Mouse (Mus musculus): Measurements from ENCODE around the gene Anapc15-ps. TPM values are rescaled to one million over a fixed set of nuclear protein-coding genes. Genes with fewer than 3 reads are reported as not detected.

The Anapc15-ps gene
- polyA plus RNA-seq, 1 experiment from 2014 or later, result not detected

DNA sequence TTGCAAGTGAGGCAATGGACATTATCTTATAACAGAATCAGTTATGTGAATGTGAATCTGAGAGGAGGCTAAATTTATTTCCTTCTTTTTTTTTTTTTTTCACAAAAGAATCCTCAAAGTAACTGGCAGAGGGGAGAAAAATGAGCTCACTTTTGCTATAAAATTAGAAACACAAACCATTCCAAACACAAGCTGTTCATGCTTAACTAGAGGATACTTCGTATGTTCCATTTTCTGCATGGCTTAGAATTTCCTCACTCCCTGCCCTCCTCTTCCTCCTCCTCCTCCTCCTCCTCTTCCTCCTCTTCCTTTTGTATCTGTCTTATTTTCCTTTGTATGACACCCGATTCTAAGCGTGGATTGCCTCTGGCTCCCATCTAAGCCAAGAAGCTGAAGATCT is 32.5 kb upstream of the Anapc15-ps start:
- WGBS, result 81% methylated on average over 3 of the region's 3 CpGs

GRCm38 (mm10) chr10:95704847-95705246 is 31.6 kb upstream of the Anapc15-ps start:
- no peak overlapping the region for H3K27ac ChIP-seq (replicated peaks)
- no peak for DNase-seq (ENCODE audit: low spot score)
- peaks cover 29% of the 10 kb centered on the region for H3K4me1 ChIP-seq
- H3K27me3 ChIP-seq (replicated peaks; ENCODE audit: low read depth, poor library complexity, severe bottlenecking), result no peaks in the 10 kb centered on the region
- no peak overlapping the region for H3K4me3 ChIP-seq
- H3K9me3 ChIP-seq, result no peaks in the 10 kb centered on the region
- no peaks in the 10 kb centered on the region for H3K36me3 ChIP-seq (replicated peaks)
- WGBS, result 93% methylated on average over 6 of the region's 6 CpGs

More for the DNA sequence above, 32.5 kb upstream of the Anapc15-ps start:
- DNase-seq (ENCODE audit: low spot score), result no peak
- Histone ChIP-seq H3K27me3 (replicated peaks; ENCODE audit: low read depth, poor library complexity, severe bottlenecking) (no peaks in the 10 kb centered on the region), H3K27ac (replicated peaks) (no peak overlapping the region), H3K9me3 (no peaks in the 10 kb centered on the region), H3K4me3 (no peak overlapping the region), H3K36me3 (replicated peaks) (no peaks in the 10 kb centered on the region), H3K4me1 (peaks cover 32% of the 10 kb centered on the region)

- Histone ChIP-seq H3K4me1 (peaks cover 22% of the 10 kb centered on the region), H3K27me3 (replicated peaks; ENCODE audit: low read depth, poor library complexity, severe bottlenecking) (no peaks in the 10 kb centered on the region), H3K27ac (replicated peaks) (no peak overlapping the region), H3K36me3 (replicated peaks) (no peaks in the 10 kb centered on the region), H3K9me3 (no peaks in the 10 kb centered on the region), H3K4me3 (no peak overlapping the region)
- WGBS, result 91% methylated on average over 5 of the region's 5 CpGs
- DNase-seq (ENCODE audit: low spot score), result no peak
Measured at GRCm38 (mm10) chr10:95703730-95704129, 30.5 kb upstream of the Anapc15-ps start.

DNA sequence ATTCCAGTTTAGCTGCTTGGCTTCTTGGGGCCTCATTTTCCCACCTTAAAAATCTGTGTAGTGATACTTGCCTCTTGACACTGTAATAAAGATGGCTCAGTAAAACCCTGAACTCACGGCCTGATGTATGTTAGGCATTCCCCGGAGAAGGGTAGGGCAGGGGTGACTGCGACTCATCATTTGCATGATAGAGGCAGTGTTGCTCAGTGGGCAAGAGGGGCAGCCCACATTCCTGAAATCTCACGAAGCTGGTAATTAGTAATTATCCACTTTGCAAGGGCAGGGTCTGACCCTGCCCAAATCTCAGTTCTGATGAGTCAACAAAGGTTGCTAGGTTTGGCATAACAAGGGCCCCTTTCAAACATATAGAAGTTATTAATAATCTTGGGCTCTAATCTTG is 27.2 kb upstream of the Anapc15-ps start:
- no peak for DNase-seq (ENCODE audit: low spot score)
- Histone ChIP-seq H3K4me1 (peaks cover 17% of the 10 kb centered on the region; the same call in 1 of the 2 replicates), H3K27me3 (replicated peaks; ENCODE audit: low read depth, poor library complexity, severe bottlenecking) (no peaks in the 10 kb centered on the region), H3K36me3 (replicated peaks) (no peaks in the 10 kb centered on the region), H3K27ac (replicated peaks) (no peak overlapping the region), H3K4me3 (no peak overlapping the region), H3K9me3 (no peaks in the 10 kb centered on the region)
- 43% methylated on average over 4 of the region's 4 CpGs for WGBS

GRCm38 (mm10) chr10:95698920-95699714 is 25.9 kb upstream of the Anapc15-ps start:
- no peaks in the 10 kb centered on the region for H3K27me3 ChIP-seq (replicated peaks; ENCODE audit: low read depth, poor library complexity, severe bottlenecking)
- peaks cover 26% of the 10 kb centered on the region for H3K4me1 ChIP-seq
- no peak overlapping the region for H3K4me3 ChIP-seq
- 76% methylated on average over 8 of the region's 8 CpGs for WGBS
- no peaks in the 10 kb centered on the region for H3K9me3 ChIP-seq
- H3K36me3 ChIP-seq (replicated peaks), result no peaks in the 10 kb centered on the region
- DNase-seq (ENCODE audit: low spot score), result no peak
- H3K27ac ChIP-seq (replicated peaks), result no peak overlapping the region

- Histone ChIP-seq H3K4me3 (no peak overlapping the region), H3K27ac (replicated peaks) (no peak overlapping the region), H3K27me3 (replicated peaks; ENCODE audit: low read depth, poor library complexity, severe bottlenecking) (no peaks in the 10 kb centered on the region), H3K36me3 (replicated peaks) (no peaks in the 10 kb centered on the region), H3K4me1 (peaks cover 26% of the 10 kb centered on the region), H3K9me3 (no peaks in the 10 kb centered on the region)
- WGBS, result 33% methylated on average over 3 of the region's 3 CpGs
- DNase-seq (ENCODE audit: low spot score), result no peak
Measured at GRCm38 (mm10) chr10:95696253-95696641, 23.0 kb upstream of the Anapc15-ps start.

- WGBS, result 77% methylated on average over 18 of the region's 18 CpGs
- no peak for DNase-seq (ENCODE audit: low spot score)
- Histone ChIP-seq H3K36me3 (replicated peaks) (no peaks in the 10 kb centered on the region), H3K9me3 (no peaks in the 10 kb centered on the region), H3K27ac (replicated peaks) (no peak overlapping the region; the same call in 1 of the 2 replicates), H3K4me1 (peaks cover 26% of the 10 kb centered on the region), H3K4me3 (no peak overlapping the region), H3K27me3 (replicated peaks; ENCODE audit: low read depth, poor library complexity, severe bottlenecking) (no peaks in the 10 kb centered on the region)
Measured at GRCm38 (mm10) chr10:95695603-95696252, 22.5 kb upstream of the Anapc15-ps start.

GRCm38 (mm10) chr10:95694559-95695251 is 21.5 kb upstream of the Anapc15-ps start:
- Histone ChIP-seq H3K4me1 (peaks cover 20% of the 10 kb centered on the region), H3K4me3 (no peak overlapping the region), H3K9me3 (no peaks in the 10 kb centered on the region), H3K27me3 (replicated peaks; ENCODE audit: low read depth, poor library complexity, severe bottlenecking) (no peaks in the 10 kb centered on the region), H3K27ac (replicated peaks) (no peak overlapping the region), H3K36me3 (replicated peaks) (no peaks in the 10 kb centered on the region)
- 71% methylated on average over 12 of the region's 12 CpGs for WGBS
- no peak for DNase-seq (ENCODE audit: low spot score)

DNA sequence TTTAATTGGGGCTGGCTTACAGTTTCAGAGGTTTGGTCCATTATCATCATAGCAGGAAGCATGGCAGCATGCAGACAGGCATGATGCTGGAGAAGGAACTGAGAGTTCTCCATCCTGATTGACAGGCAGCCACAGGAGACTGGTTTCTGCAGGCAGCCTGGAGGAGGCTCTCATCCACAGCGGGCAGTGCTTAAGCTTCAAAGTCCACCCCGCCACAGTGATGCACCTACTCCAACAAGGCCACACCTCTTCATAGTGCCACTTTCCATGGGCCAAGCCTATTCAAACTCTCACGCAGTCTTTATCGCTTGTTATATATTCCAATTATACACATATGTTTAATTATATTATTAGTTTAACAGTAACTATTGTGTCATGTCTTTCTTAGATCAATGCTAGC is 18.1 kb upstream of the Anapc15-ps start:
- no peaks in the 10 kb centered on the region for H3K9me3 ChIP-seq
- H3K4me1 ChIP-seq, result peaks cover 16% of the 10 kb centered on the region
- H3K36me3 ChIP-seq (replicated peaks), result no peaks in the 10 kb centered on the region
- no peak overlapping the region for H3K4me3 ChIP-seq
- WGBS, result 92% methylated on average over 4 of the region's 4 CpGs
- H3K27me3 ChIP-seq (replicated peaks; ENCODE audit: low read depth, poor library complexity, severe bottlenecking), result no peaks in the 10 kb centered on the region
- H3K27ac ChIP-seq (replicated peaks), result no peak overlapping the region
- no peak for DNase-seq (ENCODE audit: low spot score)

GRCm38 (mm10) chr10:95689833-95690232 is 16.6 kb upstream of the Anapc15-ps start:
- 93% methylated on average over 1 of the region's 1 CpGs for WGBS
- H3K36me3 ChIP-seq (replicated peaks), result no peaks in the 10 kb centered on the region

DNA sequence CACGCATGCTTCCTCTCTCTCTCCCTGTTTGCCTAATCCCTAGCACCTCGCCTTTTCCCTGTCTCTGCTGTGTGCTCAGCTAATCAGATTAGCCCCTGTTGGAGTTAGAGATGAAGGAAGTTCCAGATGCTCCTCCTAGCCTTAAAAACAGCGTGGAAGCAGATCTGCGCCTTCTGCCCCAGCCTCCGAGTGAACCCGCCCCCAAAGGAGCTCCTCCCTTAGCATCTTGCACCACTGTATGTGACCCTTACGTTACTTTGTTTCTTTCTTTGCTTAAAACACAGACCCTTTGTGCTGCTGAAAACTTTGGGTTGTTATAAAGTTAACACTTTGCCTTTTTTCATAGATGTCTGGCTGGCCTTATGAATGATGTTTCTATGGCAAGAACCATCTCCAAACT is 15.8 kb upstream of the Anapc15-ps start:
- Histone ChIP-seq H3K4me3 (no peak overlapping the region), H3K27me3 (replicated peaks; ENCODE audit: low read depth, poor library complexity, severe bottlenecking) (no peaks in the 10 kb centered on the region), H3K27ac (replicated peaks) (no peak overlapping the region), H3K9me3 (no peaks in the 10 kb centered on the region), H3K36me3 (replicated peaks) (no peaks in the 10 kb centered on the region), H3K4me1 (peaks cover 6% of the 10 kb centered on the region)
- no peak for DNase-seq (ENCODE audit: low spot score)
- WGBS, result 70% methylated on average over 7 of the region's 7 CpGs

More at GRCm38 (mm10) chr10:95689833-95690232, 16.6 kb upstream of the Anapc15-ps start:
- Histone ChIP-seq H3K9me3 (no peaks in the 10 kb centered on the region), H3K4me1 (peaks cover 12% of the 10 kb centered on the region), H3K4me3 (no peak overlapping the region), H3K27me3 (replicated peaks; ENCODE audit: low read depth, poor library complexity, severe bottlenecking) (no peaks in the 10 kb centered on the region), H3K27ac (replicated peaks) (no peak overlapping the region)
- no peak for DNase-seq (ENCODE audit: low spot score)

DNA sequence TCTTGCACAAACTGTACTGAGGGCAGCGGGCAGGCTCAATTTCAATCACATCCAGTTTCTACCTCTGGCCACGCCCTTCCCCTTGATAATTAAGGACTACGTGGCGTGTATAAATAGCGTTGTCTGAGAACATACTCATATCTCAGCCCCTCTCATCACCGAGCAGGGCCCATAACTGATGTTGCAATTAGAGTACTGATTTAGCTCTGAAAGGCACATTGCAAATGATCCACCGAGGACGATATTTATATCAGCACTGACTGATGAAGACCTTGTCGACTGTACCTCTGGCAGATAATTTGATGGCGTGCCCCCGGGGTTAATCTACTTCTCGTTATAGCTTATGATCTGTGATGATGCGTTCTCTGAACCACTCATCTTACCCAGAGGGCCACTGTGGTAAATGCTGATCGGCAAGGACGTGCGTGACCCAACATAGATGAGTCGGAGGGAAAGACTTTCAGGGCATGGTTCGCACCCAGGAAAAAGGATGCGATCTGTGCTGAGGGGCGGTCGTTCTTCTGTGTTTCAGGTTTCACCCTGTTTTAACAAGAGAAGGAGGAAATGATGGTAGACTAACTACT is 14.4 kb upstream of the Anapc15-ps start:
- Histone ChIP-seq H3K9me3 (no peaks in the 10 kb centered on the region), H3K4me3 (no peak overlapping the region), H3K27me3 (replicated peaks; ENCODE audit: low read depth, poor library complexity, severe bottlenecking) (no peaks in the 10 kb centered on the region), H3K36me3 (replicated peaks) (no peaks in the 10 kb centered on the region), H3K4me1 (peaks cover 6% of the 10 kb centered on the region), H3K27ac (replicated peaks) (no peak overlapping the region)
- no peak for DNase-seq (ENCODE audit: low spot score)
- WGBS, result 87% methylated on average over 21 of the region's 21 CpGs
